Mouse (Mus musculus) limb, embryonic 13.5 days (tissue): Measurements from ENCODE around the gene Scrn1. TPM values are rescaled to one million over a fixed set of nuclear protein-coding genes. Genes with fewer than 3 reads are reported as not detected.

Experiments used
- ATAC-seq: fragments of 200-750 bp; cut with Nextera tagmentation; 2 replicates; pipeline ENCODE4 v1.8.0; 2017; ENCODE audit warnings: low read depth, moderate number of reproducible peaks, moderate TSS enrichment; ENCODE audit not compliant: low FRiP score
- H3K27ac ChIP-seq: fragments of 300-500 bp; sonication (generic); 2 replicates; pipeline ENCODE4 v1.5.1; 2015; ENCODE audit warnings: inconsistent platforms, mild to moderate bottlenecking, moderate library complexity
- H3K27me3 ChIP-seq: fragments of 300-500 bp; sonication (generic); 2 replicates; pipeline ENCODE4 v1.6.1; 2015; ENCODE audit warnings: mild to moderate bottlenecking, inconsistent platforms
- H3K36me3 ChIP-seq: fragments of 300-500 bp; sonication (generic); 2 replicates; pipeline ENCODE4 v1.6.1; 2015; ENCODE audit warnings: inconsistent platforms, mild to moderate bottlenecking, moderate library complexity
- H3K4me1 ChIP-seq: fragments of 300-500 bp; sonication (generic); 2 replicates; pipeline ENCODE4 v1.6.1; 2015; ENCODE audit warnings: inconsistent platforms
- H3K4me2 ChIP-seq: fragments of 300-500 bp; sonication (generic); replicated peaks from 2 replicates; pipeline ENCODE4 v1.6.1; 2015; ENCODE audit warnings: inconsistent platforms, mild to moderate bottlenecking, moderate library complexity
- H3K4me3 ChIP-seq: fragments of 300-500 bp; sonication (generic); 2 replicates; pipeline ENCODE4 v1.5.1; 2015; ENCODE audit warnings: moderate library complexity, mild to moderate bottlenecking, inconsistent platforms
- H3K9ac ChIP-seq: fragments of 300-500 bp; sonication (generic); 2 replicates; pipeline ENCODE4 v1.6.1; 2015; ENCODE audit warnings: mild to moderate bottlenecking, inconsistent platforms
- H3K9me3 ChIP-seq: fragments of 300-500 bp; sonication (generic); 2 replicates; pipeline ENCODE4 v1.6.1; 2016; ENCODE audit warnings: inconsistent platforms
- WGBS: fragments of 180-500 bp; shearing (Covaris S2); methylation state at CpG from one replicate; pipeline ENCODE4 v1.1.7; 2015; 5-methylcytosine and 5-hydroxymethylcytosine counted together
- polyA plus RNA-seq: library from polyadenylated mRNA; unstranded; fragments of >200 nt; fragmentation: Nextera tagmentation; extraction: Ambion mirVana; gene quantifications from 2 replicates; pipeline ENCODE4 v1.2.1, GENCODE M21; 2015

The Scrn1 gene
- polyA plus RNA-seq, 1 experiment from 2014 or later, result 13.0 TPM

DNA sequence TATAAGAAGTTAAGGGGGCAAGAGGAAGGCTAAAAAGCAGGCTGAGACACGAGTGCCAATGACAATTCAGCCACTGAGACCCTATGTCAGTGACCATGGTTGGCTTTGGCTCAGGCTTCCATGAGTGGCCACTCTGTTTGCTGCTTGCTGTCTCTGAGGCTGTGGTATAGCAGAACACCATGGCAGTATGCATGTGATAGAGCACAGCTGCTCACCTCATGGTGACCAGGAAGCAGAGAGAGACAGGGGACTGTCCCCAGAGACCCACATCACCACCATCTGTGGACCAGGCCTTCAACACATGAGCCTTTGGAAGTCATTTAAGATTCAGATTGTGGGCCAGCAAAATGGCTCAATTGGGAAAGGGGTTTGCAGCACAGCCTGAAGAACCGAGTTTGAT, 22.6 kb downstream of the Scrn1 start:
- Histone ChIP-seq H3K36me3 (no peaks in the 10 kb centered on the region; the same call in 1 of the 2 replicates), H3K27me3 (no peaks in the 10 kb centered on the region), H3K4me2 (no peak overlapping the region), H3K4me3 (no peak overlapping the region), H3K4me1 (peaks cover 15% of the 10 kb centered on the region), H3K9ac (no peak overlapping the region), H3K9me3 (no peaks in the 10 kb centered on the region; the same call in 1 of the 2 replicates), H3K27ac (no peak overlapping the region)
- WGBS, result 73% methylated on average over 2 of the region's 2 CpGs
- ATAC-seq, result no peak

DNA sequence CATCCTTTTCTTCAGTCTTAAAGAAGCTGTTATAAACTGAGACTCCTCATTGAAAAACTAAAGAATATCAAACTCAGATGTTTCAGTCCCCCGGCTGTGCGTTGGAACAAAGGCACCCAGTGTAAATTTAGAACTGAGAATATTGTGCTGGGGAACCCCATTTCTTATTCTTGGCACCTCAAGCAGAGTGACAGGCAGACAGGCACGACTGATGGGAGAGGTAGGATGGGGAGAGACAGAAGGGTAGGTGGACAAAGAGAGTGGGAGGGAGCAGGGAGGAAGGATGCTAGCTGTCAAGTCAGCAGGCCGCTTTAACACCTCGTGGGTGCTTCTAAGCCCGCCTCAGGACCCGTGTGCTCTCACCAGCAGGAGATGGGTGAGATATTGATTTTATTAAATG, 23.5 kb downstream of the Scrn1 start:
- no peak overlapping the region for H3K4me3 ChIP-seq
- H3K4me1 ChIP-seq, result peaks cover 9% of the 10 kb centered on the region
- H3K9me3 ChIP-seq, result no peaks in the 10 kb centered on the region; the same call in 1 of the 2 replicates
- no peak for ATAC-seq
- no peaks in the 10 kb centered on the region for H3K27me3 ChIP-seq
- no peak overlapping the region for H3K27ac ChIP-seq
- no peak overlapping the region for H3K4me2 ChIP-seq
- no peaks in the 10 kb centered on the region; the same call in 1 of the 2 replicates for H3K36me3 ChIP-seq
- 77% methylated on average over 7 of the region's 7 CpGs for WGBS
- no peak overlapping the region for H3K9ac ChIP-seq

GRCm38 (mm10) chr6:54540252-54540887, 25.9 kb downstream of the Scrn1 start:
- ATAC-seq, result no peak
- H3K4me2 ChIP-seq, result no peak overlapping the region
- H3K4me1 ChIP-seq, result 0 out of 2 replicates have a peak, but pooled peaks cover 11% of the 10 kb centered on the region
- H3K36me3 ChIP-seq, result no peaks in the 10 kb centered on the region; the same call in 1 of the 2 replicates
- 69% methylated on average over 9 of the region's 9 CpGs for WGBS
- no peaks in the 10 kb centered on the region for H3K27me3 ChIP-seq
- H3K27ac ChIP-seq, result no peak overlapping the region
- H3K4me3 ChIP-seq, result no peak overlapping the region
- no peak overlapping the region for H3K9ac ChIP-seq
- H3K9me3 ChIP-seq, result no peaks in the 10 kb centered on the region; the same call in 1 of the 2 replicates

DNA sequence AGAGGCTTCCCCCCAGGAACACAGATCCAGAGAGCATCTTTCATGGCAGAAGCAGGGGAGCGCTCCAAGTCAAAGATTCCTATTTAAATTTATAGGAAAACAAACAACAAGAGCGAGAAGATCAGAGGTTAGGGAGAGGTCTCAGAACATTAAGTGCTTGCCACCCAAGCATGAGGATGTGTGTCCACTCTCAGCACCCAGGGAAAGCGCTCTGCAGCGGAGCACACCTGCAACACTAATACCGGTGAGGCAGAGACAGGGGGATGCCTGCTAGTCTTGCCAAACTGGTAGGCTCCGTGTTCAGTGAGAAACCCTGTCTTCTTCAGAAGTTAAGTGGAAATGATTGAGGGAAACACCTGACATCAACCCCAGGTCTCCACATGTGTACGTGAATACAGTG, 26.9 kb downstream of the Scrn1 start:
- Histone ChIP-seq H3K9ac (no peak overlapping the region), H3K4me2 (no peak overlapping the region), H3K36me3 (no peaks in the 10 kb centered on the region; the same call in 1 of the 2 replicates), H3K27ac (no peak overlapping the region), H3K27me3 (no peaks in the 10 kb centered on the region), H3K4me3 (no peak overlapping the region), H3K4me1 (0 out of 2 replicates have a peak, but pooled peaks cover 11% of the 10 kb centered on the region), H3K9me3 (no peaks in the 10 kb centered on the region; the same call in 1 of the 2 replicates)
- no peak for ATAC-seq
- WGBS, result 90% methylated on average over 7 of the region's 7 CpGs

- Histone ChIP-seq H3K4me3 (no peak overlapping the region), H3K27ac (no peak overlapping the region), H3K9me3 (no peaks in the 10 kb centered on the region; the same call in 1 of the 2 replicates), H3K9ac (no peak overlapping the region), H3K27me3 (no peaks in the 10 kb centered on the region), H3K4me2 (no peak overlapping the region), H3K4me1 (0 out of 2 replicates have a peak, but pooled peaks cover 11% of the 10 kb centered on the region), H3K36me3 (no peaks in the 10 kb centered on the region; the same call in 1 of the 2 replicates)
- 38% methylated on average over 3 of the region's 3 CpGs for WGBS
- no peak for ATAC-seq
Measured at GRCm38 (mm10) chr6:54538773-54539173, 27.5 kb downstream of the Scrn1 start.

- H3K9me3 ChIP-seq, result no peaks in the 10 kb centered on the region
- H3K4me1 ChIP-seq, result 0 out of 2 replicates have a peak, but pooled peaks cover 11% of the 10 kb centered on the region
- H3K4me3 ChIP-seq, result no peak overlapping the region
- H3K9ac ChIP-seq, result no peak overlapping the region
- no peak for ATAC-seq
- H3K4me2 ChIP-seq, result no peak overlapping the region
- 78% methylated on average over 7 of the region's 7 CpGs for WGBS
- H3K27me3 ChIP-seq, result no peaks in the 10 kb centered on the region
- H3K27ac ChIP-seq, result no peak overlapping the region
- H3K36me3 ChIP-seq, result no peaks in the 10 kb centered on the region
Measured at GRCm38 (mm10) chr6:54537053-54537452, 29.2 kb downstream of the Scrn1 start.

DNA sequence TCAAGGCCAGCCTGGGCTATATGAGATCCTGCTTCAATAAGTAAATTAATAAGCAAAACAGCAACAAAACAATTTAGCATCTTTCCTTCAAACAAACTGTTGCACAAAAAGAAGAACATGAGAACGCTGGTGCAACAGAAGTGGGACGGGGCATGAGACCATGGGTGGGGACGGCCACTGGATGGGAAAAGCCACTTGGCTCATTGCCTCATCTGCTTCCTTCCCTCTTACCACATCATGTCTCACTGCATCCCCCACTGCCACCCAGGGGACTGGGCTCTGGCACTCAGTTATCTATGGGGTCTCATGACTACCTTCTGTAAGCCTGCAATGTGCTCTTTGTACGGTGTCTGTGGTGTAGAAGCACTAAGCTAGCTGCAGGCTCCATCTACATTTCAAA, 30.8 kb downstream of the Scrn1 start:
- Histone ChIP-seq H3K4me2 (no peak overlapping the region), H3K27ac (no peak overlapping the region), H3K36me3 (no peaks in the 10 kb centered on the region), H3K4me3 (no peak overlapping the region), H3K27me3 (no peaks in the 10 kb centered on the region), H3K9ac (no peak overlapping the region), H3K9me3 (no peaks in the 10 kb centered on the region), H3K4me1 (0 out of 2 replicates have a peak, but pooled peaks cover 11% of the 10 kb centered on the region)
- 88% methylated on average over 4 of the region's 4 CpGs for WGBS
- ATAC-seq, result no peak

DNA sequence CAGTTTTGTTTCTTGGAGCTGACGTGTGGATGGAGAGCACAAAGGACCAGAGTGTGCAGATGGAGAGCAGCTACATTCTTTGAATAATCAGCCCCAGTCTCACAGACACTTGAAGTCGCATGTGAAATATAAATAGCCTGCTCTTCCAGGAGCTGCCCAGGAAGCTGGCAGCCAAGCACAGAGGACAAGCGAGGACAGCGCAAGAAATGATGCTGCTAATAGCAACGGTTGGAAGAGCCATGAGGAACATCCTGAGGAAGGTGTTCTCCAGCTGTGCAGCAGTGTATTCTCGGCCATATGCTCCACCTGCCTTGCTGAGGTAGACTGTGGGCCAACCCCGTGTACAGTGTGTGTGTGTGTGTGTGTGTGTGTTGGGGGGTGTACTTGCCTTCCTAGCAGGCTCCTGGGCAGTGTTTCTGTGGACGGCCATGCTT, 35.2 kb downstream of the Scrn1 start:
- Histone ChIP-seq H3K4me2 (no peak overlapping the region), H3K27ac (no peak overlapping the region), H3K4me3 (no peak overlapping the region), H3K9me3 (no peaks in the 10 kb centered on the region), H3K36me3 (no peaks in the 10 kb centered on the region), H3K4me1 (0 out of 2 replicates have a peak, but pooled peaks cover 5% of the 10 kb centered on the region), H3K9ac (no peak overlapping the region), H3K27me3 (peaks cover 5% of the 10 kb centered on the region; the same call in 1 of the 2 replicates)
- ATAC-seq, result no peak
- WGBS, result 63% methylated on average over 8 of the region's 8 CpGs

- Histone ChIP-seq H3K4me1 (no peaks in the 10 kb centered on the region), H3K4me2 (no peak overlapping the region), H3K9ac (no peak overlapping the region), H3K9me3 (no peaks in the 10 kb centered on the region), H3K36me3 (no peaks in the 10 kb centered on the region), H3K27ac (no peak overlapping the region), H3K4me3 (no peak overlapping the region), H3K27me3 (peaks cover 5% of the 10 kb centered on the region; the same call in 1 of the 2 replicates)
- 63% methylated on average over 2 of the region's 2 CpGs for WGBS
- ATAC-seq, result no peak
Measured at GRCm38 (mm10) chr6:54530182-54530581, 36.1 kb downstream of the Scrn1 start.

DNA sequence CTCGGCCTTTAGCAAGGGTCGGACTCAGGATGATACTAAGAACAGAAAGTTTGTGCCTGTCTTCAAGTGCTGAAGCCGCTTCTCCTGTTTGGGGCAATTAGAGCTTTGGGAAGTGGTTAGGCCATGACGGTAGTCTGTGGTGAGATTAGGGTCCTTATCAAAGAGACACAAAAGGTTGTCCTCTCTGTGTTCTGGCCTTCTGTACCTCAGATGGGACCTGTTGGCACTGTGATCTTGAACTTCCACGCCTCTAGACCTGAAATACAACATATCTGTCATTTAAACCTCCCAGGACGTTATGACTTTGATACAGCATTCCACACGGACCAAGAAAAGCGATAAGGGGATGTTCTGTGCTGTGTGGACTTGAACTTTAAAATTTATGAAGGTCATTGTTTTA, 37.6 kb downstream of the Scrn1 start:
- Histone ChIP-seq H3K4me1 (no peaks in the 10 kb centered on the region), H3K36me3 (no peaks in the 10 kb centered on the region), H3K27me3 (peaks cover 5% of the 10 kb centered on the region; the same call in 1 of the 2 replicates), H3K9ac (no peak overlapping the region), H3K4me2 (no peak overlapping the region), H3K4me3 (no peak overlapping the region), H3K27ac (no peak overlapping the region), H3K9me3 (no peaks in the 10 kb centered on the region)
- no peak for ATAC-seq
- 88% methylated on average over 8 of the region's 8 CpGs for WGBS

DNA sequence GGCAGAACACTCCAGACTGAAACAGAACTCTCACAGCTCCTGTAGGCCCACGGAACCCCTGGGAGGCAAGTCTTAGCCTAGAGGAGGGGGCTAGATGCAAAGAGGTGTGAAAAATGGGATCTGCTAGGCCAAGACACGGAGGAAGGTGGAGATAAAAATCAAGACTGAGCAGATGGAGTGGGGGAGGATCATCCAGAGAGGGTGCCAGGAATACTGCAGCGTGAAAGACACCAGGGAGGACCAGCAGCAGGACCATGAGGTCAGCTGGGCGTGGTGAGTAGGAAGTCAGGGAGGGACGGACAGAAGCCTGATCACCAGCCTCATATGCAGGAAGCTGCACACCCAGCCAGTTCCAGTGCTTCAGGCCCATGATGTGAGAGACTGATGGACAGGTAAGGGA, 47.5 kb downstream of the Scrn1 start:
- no peak overlapping the region for H3K9ac ChIP-seq
- H3K27me3 ChIP-seq, result 0 out of 2 replicates have a peak, but pooled peaks cover 12% of the 10 kb centered on the region
- H3K4me3 ChIP-seq, result no peak overlapping the region
- no peaks in the 10 kb centered on the region for H3K4me1 ChIP-seq
- H3K27ac ChIP-seq, result no peak overlapping the region
- H3K9me3 ChIP-seq, result no peaks in the 10 kb centered on the region
- no peaks in the 10 kb centered on the region for H3K36me3 ChIP-seq
- 64% methylated on average over 5 of the region's 5 CpGs for WGBS
- H3K4me2 ChIP-seq, result no peak overlapping the region
- no peak for ATAC-seq

GRCm38 (mm10) chr6:54516512-54517134, 49.7 kb downstream of the Scrn1 start:
- ATAC-seq, result no peak
- 85% methylated on average over 2 of the region's 2 CpGs for WGBS
- Histone ChIP-seq H3K27me3 (0 out of 2 replicates have a peak, but pooled peaks cover 12% of the 10 kb centered on the region), H3K4me3 (no peak overlapping the region), H3K36me3 (no peaks in the 10 kb centered on the region), H3K27ac (no peak overlapping the region), H3K4me2 (no peak overlapping the region), H3K9ac (no peak overlapping the region), H3K9me3 (no peaks in the 10 kb centered on the region), H3K4me1 (no peaks in the 10 kb centered on the region)
